Mouse (Mus musculus) erythroid progenitor cell, adult 5-6 weeks (primary cell): ENCODE measurements around the gene Cd52. TPM values are rescaled to one million over a fixed set of nuclear protein-coding genes. Genes with fewer than 3 reads are reported as not detected.

Source experiments
- ATAC-seq: replicated peaks from 2 replicates; pipeline ENCODE4 v1.8.0; 2016; ENCODE audit warnings: moderate number of reproducible peaks, mild to moderate bottlenecking, moderate TSS enrichment, inconsistent platforms; ENCODE audit not compliant: poor library complexity, low FRiP score, severe bottlenecking
- total RNA-seq, 2 experiments: library from RNA; stranded (forward) in 1 of 2; stranded (reverse) in 1 of 2; fragments of 150-400 nt in 1 of 2; fragments of 186-747, 209-891 nt in 1 of 2; gene quantifications; 2 replicates each; pipeline versions ENCODE4 v1.2.3 to v1.2.4; 2015 to 2017; ENCODE audit warnings: low replicate concordance in 2 of 2

The Cd52 gene
- total RNA-seq, 2 experiments from 2014 or later = 211 to 288 TPM

- no peak for ATAC-seq
Measured at GRCm38 (mm10) chr4:134120192-134120805, 25.4 kb upstream of the Cd52 start.

GRCm38 (mm10) chr4:134119644-134120043, 24.8 kb upstream of the Cd52 start:
- no peak for ATAC-seq

- ATAC-seq = no peak
Measured at GRCm38 (mm10) chr4:134119042-134119441, 24.2 kb upstream of the Cd52 start.

- no peak for ATAC-seq
Measured at GRCm38 (mm10) chr4:134118126-134118800, 23.4 kb upstream of the Cd52 start.

DNA sequence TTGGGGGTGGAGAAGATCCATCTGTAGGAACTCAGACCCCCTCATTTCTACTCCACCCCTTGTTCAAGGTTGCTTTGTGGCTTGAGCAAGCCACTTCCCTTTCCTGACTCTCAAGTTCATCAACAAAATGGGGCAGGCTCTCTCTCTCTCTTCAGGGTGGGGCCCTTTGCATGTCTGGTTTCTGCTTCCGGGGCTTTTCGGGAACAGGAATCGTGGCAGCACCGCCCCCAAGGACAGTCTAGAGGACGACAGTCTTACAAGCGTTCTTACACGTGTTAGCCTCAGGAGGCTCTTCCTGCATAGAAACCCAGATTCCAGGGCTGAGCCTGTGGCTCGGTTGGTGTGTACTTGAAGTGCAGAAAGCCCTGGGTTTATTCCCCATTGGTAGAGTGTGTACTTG, 22.1 kb upstream of the Cd52 start:
- no peak for ATAC-seq

- no peak for ATAC-seq
Measured at GRCm38 (mm10) chr4:134116501-134116900, 21.6 kb upstream of the Cd52 start.

DNA sequence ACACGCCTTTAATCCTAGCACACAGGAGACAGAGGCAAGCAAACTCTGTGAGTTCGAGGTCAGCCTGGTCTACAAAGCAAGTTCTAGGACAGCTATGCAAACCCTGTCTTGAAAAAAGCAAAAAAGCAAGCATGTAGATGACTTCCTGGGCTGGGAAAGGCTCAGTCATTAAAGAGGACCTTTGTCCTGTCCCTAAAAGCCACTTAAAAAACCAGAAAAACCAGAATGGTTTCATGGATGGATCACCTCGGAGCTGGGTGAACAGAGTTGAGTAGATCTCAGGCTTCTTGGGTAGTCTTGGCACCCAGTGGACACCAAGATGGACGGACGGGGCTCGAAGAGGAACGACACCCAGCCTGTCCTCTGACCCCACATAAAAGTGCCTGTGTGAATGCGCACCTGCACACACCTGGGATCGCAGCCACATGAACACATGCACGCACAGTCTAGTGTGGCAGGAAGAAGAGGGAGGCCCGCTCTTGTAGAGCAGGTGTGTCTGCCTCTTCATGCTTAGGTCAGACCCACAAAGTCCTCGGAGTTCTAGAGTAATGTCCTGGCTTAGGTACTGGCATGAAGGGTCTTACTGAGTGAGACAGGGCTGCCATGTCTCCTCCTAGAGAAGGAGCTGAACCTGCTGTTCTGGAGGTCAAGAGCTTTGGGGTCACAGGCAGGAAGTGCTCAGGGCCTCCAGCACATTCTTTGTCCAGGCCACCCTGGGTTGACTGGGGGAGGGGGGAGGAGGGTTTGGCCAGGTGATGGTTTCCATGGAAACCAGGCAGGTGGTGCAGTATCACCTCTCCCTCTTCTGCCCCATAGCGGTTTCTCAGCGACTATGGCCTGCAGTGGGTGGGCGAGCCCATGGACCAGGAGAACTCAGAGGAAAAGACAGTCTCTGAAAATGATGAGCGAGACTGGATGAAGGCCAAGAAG, 20.6 kb upstream of the Cd52 start:
- ATAC-seq = no peak

- no peak for ATAC-seq
Measured at GRCm38 (mm10) chr4:134114038-134114437, 19.2 kb upstream of the Cd52 start.

GRCm38 (mm10) chr4:134113356-134113994, 18.6 kb upstream of the Cd52 start:
- ATAC-seq = no peak

DNA sequence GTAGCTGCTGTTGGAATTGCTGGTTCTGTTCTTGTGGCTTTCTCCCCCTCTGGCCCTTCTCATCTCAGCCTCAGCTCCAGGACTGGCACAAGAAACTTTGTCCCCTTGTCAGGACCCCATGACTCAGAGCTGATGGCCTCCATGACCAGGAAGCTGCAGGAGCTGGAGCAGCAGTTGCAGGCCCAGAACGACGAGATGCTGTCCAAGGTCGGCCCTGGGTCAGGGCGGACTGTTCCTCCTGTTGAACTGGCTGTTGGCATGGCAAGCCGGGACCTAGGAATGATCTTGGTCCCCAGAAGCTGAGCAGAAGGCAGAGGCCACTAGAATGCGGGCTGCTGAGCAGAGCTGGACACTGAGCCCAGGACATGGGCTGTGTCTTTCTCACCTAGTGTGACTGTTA, 17.5 kb upstream of the Cd52 start:
- ATAC-seq = no peak

- no peak for ATAC-seq
Measured at GRCm38 (mm10) chr4:134110653-134111052, 15.8 kb upstream of the Cd52 start.

DNA sequence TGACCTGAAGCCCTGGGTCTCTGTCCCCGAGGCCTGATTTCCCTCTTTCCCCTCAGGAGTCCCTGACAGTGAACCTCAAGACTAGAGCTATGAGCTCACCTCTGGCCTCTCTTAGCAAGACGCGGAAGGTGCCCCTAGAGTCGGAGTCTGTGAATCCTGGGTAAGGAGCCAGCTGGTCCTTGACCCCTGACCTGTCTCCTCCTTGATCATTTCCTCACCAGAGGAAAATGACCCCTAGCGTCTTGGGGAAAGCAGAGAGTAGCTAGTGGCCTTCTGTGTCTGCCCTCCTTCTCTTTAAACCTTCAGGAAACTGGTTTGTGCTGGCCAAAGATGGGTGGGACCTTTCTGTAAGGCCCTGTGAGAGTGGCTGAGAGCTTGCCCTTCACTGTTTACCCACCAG, 13.3 kb upstream of the Cd52 start:
- no peak for ATAC-seq

DNA sequence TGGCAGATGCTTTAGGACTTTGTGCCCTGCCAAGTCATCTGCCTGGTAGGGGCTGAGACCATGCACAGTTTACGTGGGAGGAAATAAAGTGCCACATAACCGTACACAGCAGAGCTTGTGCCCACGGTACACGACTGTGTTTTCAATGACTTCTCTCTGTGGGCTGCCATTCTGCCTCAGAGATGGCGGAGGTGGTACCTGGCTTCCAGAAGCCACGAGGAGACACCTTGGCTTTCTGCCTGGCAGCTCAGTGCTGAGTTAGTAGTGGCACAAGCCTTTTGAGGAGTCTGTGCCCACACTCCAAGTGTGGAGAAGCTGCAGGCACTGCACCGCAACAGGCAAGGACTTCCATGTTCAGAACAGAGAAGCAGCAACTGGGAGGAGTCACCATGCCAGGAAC, 12.8 kb upstream of the Cd52 start:
- ATAC-seq = no peak

GRCm38 (mm10) chr4:134106105-134106504, 11.2 kb upstream of the Cd52 start:
- ATAC-seq = no peak

DNA sequence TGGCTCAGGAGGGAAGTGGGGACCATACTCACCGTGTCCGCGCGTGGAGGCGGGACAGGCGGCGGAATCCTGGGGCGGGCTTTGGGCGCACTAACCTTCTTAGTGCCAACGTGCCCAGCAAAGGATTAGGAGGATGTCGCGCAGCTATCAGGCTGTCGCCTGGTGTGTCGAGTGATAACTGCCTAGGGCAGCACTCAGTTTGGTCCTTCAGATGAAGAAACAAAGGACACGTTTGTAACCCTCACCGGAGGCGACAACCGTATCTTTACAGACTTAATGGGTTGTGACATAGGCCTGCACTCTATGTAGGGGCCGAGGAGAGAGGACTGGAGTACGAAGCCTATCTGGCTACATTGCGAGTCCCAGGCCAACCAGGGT, 7.8 kb upstream of the Cd52 start:
- ATAC-seq = peak; percentile 65

DNA sequence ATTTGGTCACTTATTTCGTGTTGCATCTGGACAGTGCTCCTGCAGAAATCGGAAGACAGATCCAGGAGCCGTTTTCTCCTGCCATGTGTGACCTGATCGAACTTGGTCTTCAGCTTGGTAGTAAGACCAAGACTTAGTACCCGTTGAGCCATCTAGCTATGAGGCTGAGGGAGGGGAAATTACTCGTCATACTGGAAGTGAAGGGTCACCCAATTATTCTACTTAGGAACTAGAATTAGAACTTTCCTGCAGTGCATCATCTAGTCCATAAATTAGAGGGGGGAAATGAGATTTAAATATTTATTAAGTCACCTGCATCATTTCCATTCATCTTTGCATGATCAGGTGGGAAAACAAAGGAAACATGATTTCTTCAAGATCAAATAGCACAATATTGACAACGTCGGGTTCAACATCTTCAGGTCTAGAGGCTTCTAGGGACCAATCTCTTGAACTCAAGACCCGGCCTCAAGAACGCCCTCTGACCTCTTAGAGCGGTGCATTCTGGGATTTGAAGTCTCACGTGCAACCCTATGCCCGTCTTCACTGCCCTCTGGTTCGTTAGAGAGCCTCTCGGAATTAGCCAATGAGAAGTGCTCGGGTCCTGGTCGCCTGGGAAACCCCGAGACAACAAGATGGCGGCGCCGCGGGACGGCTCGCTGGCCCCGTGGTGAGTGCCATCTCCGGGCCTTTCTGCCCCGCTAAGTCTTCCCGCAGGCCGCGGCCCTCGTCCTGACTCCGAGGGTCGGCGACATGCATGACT, 7.3 kb upstream of the Cd52 start, which contains the start of gene Ubxn11:
Gene Ubxn11, plus strand, starts transcription at position 592 of the 763 bp plus-strand sequence.
- ATAC-seq = peak; percentile 99

DNA sequence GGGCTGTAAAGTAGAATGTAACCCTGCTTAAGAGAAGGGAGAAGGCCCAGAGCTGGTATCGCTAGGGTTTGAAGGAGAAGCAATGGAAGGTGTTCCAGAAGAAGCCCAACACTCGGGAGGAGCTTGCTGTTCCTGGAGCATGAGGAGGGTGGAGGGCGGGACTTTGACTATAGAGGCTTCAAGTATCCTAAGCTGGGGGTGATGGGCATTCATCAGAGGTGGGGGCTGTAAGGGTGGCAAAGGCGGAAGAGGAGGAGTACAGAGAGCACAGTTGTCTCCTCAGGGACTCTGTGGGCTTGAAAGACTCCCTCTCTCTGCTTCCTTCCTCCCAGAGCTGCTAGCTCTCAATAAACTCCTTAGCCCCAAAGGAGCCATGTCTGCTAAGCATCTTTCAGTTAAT, 5.4 kb upstream of the Cd52 start:
- no peak for ATAC-seq

DNA sequence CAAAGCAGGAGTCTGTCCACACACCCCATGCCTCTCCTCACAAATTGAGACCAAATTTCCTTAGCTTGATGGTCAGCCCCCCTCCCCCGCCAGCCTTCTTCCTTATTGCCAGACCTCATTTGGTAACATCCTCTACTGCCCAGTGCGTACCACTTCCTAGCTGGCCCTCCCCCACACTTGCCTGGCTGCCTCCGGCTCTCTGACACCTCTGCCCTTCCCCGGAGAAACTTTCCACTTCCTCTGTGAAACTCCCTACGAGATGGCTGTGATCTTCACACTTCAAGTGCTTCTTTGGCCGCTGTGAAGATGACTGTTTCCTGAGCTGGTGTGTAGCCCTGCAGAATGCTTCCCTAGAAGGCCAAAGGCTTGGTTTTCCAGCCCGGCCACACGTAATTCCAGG, 3.7 kb upstream of the Cd52 start:
- no peak for ATAC-seq

DNA sequence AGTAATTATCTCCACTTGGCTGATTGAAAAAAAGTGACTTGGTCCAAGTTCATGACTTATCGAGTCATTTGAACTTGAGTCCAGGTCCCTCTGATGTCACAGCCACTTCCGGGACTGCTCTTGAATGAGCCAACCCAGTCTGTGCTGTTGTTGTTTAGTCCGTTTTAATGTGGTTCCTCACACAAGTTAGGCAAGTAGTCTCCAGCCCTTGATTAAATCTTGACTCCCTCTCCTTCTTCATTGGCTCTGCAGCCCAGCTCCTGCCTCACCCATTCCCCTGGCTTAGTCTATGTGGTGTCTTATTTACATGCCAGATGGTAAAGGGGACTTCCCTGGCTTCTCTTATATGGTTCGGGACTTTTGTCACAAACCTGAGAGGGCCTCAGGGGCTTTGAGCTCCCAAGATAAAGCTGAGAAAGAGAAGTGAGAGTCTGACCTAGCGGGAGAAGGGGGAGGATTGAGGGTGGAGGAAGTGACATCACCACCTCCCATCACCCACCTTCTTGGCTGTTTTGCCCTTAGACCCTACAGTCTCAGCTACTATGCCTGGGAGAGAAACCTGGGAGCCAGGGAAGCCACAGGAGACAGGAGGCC, 2.2 kb upstream of the Cd52 start:
- no peak for ATAC-seq
